8 mouse cellular contexts compared by ENCODE assay signal in genomic region chr13:72628935-72629631, GRCm38 (mm10). TPM values are rescaled to one million over a fixed set of nuclear protein-coding genes. Genes with fewer than 3 reads are reported as not detected.
A peak's percentile ranks its signal among the peaks of the same experiment; 100 is the strongest.
DNase-seq lines count a peak whose midpoint lies in the region; ATAC-seq and TF ChIP-seq lines count a peak whose summit lies in the region.

No protein-coding gene starts in this region.

- no peaks in the 10 kb centered on the region for H3K36me3 ChIP-seq in kidney, adult 2 months (ENCODE audit: control insufficient read depth, insufficient read depth, low read length)
- 0 out of 2 replicates have a peak, but pooled peaks cover 4% of the 10 kb centered on the region for H3K36me3 ChIP-seq in hindbrain, embryonic 12.5 days
- peaks cover 3% of the 10 kb centered on the region; the same call in 1 of the 2 replicates for H3K36me3 ChIP-seq in midbrain, embryonic 11.5 days (ENCODE audit: control insufficient read depth, insufficient read depth, low read length)

- H3K9me3 ChIP-seq in hindbrain, embryonic 12.5 days (replicated peaks): no peaks in the 10 kb centered on the region
- H3K9me3 ChIP-seq in midbrain, embryonic 11.5 days (ENCODE audit: control insufficient read depth, low read length): no peaks in the 10 kb centered on the region

- peak; percentile 28 for DNase-seq in kidney, adult 2 months
- DNase-seq in kidney, adult 9 months: no peak
- DNase-seq in embryo, embryonic 9.5 days (ENCODE audit: extremely low spot score): peak; percentile 72
- peak; percentile 98 for DNase-seq in midbrain, embryonic 11.5 days (ENCODE audit: low spot score, missing footprints)
- no peak for DNase-seq in spleen, postnatal 10 days (ENCODE audit: low spot score in 2 of 2)
- no peak for DNase-seq in adrenal gland, postnatal 4 days (ENCODE audit: low spot score in 2 of 2)
- no peak for DNase-seq in layer of hippocampus, postnatal 14 days (ENCODE audit: low spot score in 2 of 2)

- H3K4me3 ChIP-seq in kidney, adult 2 months (ENCODE audit: insufficient read depth, low read depth, low read length): peak overlapping the region; percentile 69
- peak overlapping the region; percentile 75 for H3K4me3 ChIP-seq in hindbrain, embryonic 12.5 days
- H3K4me3 ChIP-seq in midbrain, embryonic 11.5 days (ENCODE audit: low read depth, low read length): peak overlapping the region; percentile 92

- H3K4me2 ChIP-seq in hindbrain, embryonic 12.5 days (replicated peaks): peak overlapping the region; percentile 65
- H3K4me2 ChIP-seq in midbrain, embryonic 11.5 days: peak overlapping the region; percentile 88

- no peaks in the 10 kb centered on the region for H3K4me1 ChIP-seq in kidney, adult 2 months (ENCODE audit: control insufficient read depth, insufficient read depth, low read length)
- peaks cover 27% of the 10 kb centered on the region for H3K4me1 ChIP-seq in hindbrain, embryonic 12.5 days
- peaks cover 30% of the 10 kb centered on the region for H3K4me1 ChIP-seq in midbrain, embryonic 11.5 days (ENCODE audit: control insufficient read depth, insufficient read depth, low read length)

- no peak for TF ChIP-seq CTCF in kidney, adult 2 months (conservative IDR thresholded peaks at IDR 0.05; ENCODE audit: insufficient read depth, insufficient read length, low read depth, low read length)

- peak overlapping the region; percentile 89 for H3K27ac ChIP-seq in kidney, adult 2 months (ENCODE audit: insufficient read depth, low read depth, low read length)
- H3K27ac ChIP-seq in hindbrain, embryonic 12.5 days: peak overlapping the region; percentile 94
- peak overlapping the region; percentile 87 for H3K27ac ChIP-seq in midbrain, embryonic 11.5 days (ENCODE audit: low read depth, low read length)

- H3K9ac ChIP-seq in hindbrain, embryonic 12.5 days: peak overlapping the region; percentile 86
- H3K9ac ChIP-seq in midbrain, embryonic 11.5 days (ENCODE audit: low read length): peak overlapping the region; percentile 97

- peaks cover 5% of the 10 kb centered on the region for H3K27me3 ChIP-seq in kidney, adult 2 months (replicated peaks; ENCODE audit: control insufficient read depth, insufficient read depth, low read length)
- peaks cover 29% of the 10 kb centered on the region for H3K27me3 ChIP-seq in hindbrain, embryonic 12.5 days
- peaks cover 32% of the 10 kb centered on the region for H3K27me3 ChIP-seq in midbrain, embryonic 11.5 days (ENCODE audit: control insufficient read depth, insufficient read depth, low read length)

- 3% methylated on average over 87 of the region's 88 CpGs for WGBS in kidney, adult 2 months
- under 1% methylated on average over 86 of the region's 88 CpGs for WGBS in hindbrain, embryonic 12.5 days
- under 1% methylated on average over 60 of the region's 88 CpGs for WGBS in midbrain, embryonic 11.5 days

- no peak; the same call in 1 of the 2 replicates for ATAC-seq in hindbrain, embryonic 12.5 days (ENCODE audit: low FRiP score)
- ATAC-seq in midbrain, embryonic 11.5 days (ENCODE audit: low FRiP score): peak; percentile 5; the same call in 1 of the 2 replicates

- no peak for TF ChIP-seq POLR2A in kidney, adult 2 months (IDR thresholded peaks at IDR 0.05; ENCODE audit: low read depth, low read length)

RNA-seq across cellular contexts. Expression of gene Irx2, which starts 0.5 kb away (rescaled TPM):
- polyA plus RNA-seq in kidney, adult 2 months (2012; rRNA removed): 17.6 and 21.9 TPM in 2 replicates
- polyA plus RNA-seq in hindbrain, embryonic 12.5 days (2016; fragmentation: Nextera tagmentation; extraction: Ambion mirVana): 62.7 and 67.2 TPM in 2 replicates
- polyA plus RNA-seq in midbrain, embryonic 11.5 days (2014; fragmentation: Nextera tagmentation; extraction: Ambion mirVana): 38.6 and 38.9 TPM in 2 replicates
- 1 to 10 TPM; 1.8 to 4.9 TPM for total RNA-seq in adrenal gland, postnatal 4 days (2021)
- total RNA-seq in layer of hippocampus, postnatal 14 days (2021): 1 to 10 TPM in 1 of 2 experiments, under 1 TPM in 1; 0.37 to 1.0 TPM

Comparison
In these comparisons a context has a peak if more than half of its experiments do, and no peak if none do; other contexts are left out.
1. DNase-seq: peak in kidney, adult 2 months (single experiment), embryo, embryonic 9.5 days (single experiment) and midbrain, embryonic 11.5 days (single experiment); none in kidney, adult 9 months (single experiment), spleen, postnatal 10 days (0 of 2), adrenal gland, postnatal 4 days (0 of 2) and layer of hippocampus, postnatal 14 days (0 of 2).
2. Peak in every context shown above with its lines, with median percentiles within 50 percentile points of each other: H3K27ac ChIP-seq and H3K4me3 ChIP-seq.